Mouse (Mus musculus): ENCODE measurements around the gene Nfatc4. TPM values are rescaled to one million over a fixed set of nuclear protein-coding genes. Genes with fewer than 3 reads are reported as not detected.

The Nfatc4 gene
- total and polyA plus RNA-seq, 2 experiments from 2014 or later: 3.4 to 8.5 TPM

- Histone ChIP-seq H3K4me3 (ENCODE audit: low read depth, low read length) (peak overlapping the region; percentile 70), H3K4me1 (ENCODE audit: control insufficient read depth, insufficient read depth) (peaks cover 17% of the 10 kb centered on the region; the same call in 1 of the 2 replicates), H3K9ac (replicated peaks; ENCODE audit: low read depth, low read length) (peak overlapping the region; percentile 34; the same call in 1 of the 2 replicates), H3K9me3 (replicated peaks; ENCODE audit: control insufficient read depth, low read length) (no peaks in the 10 kb centered on the region), H3K36me3 (replicated peaks; ENCODE audit: control insufficient read depth, insufficient read depth, low read length) (no peaks in the 10 kb centered on the region), H3K27ac (ENCODE audit: low read depth) (no peak overlapping the region), H3K4me2 (ENCODE audit: low read depth, low read length) (peak overlapping the region; percentile 94), H3K27me3 (ENCODE audit: control insufficient read depth, insufficient read depth, low read length) (peaks cover 16% of the 10 kb centered on the region)
- no peak for ATAC-seq (ENCODE audit: insufficient read depth, low read depth)
- TF ChIP-seq EP300 (IDR thresholded peaks at IDR 0.05; ENCODE audit: low read depth): no peak
- no peak for TF ChIP-seq CTCF (IDR thresholded peaks at IDR 0.05; ENCODE audit: low read depth)
- no peak for DNase-seq (ENCODE audit: low spot score)
- WGBS: 8% methylated on average over 15 of the region's 15 CpGs
Measured at GRCm38 (mm10) chr14:55826142-55826541, 3.2 kb downstream of the Nfatc4 start.

GRCm38 (mm10) chr14:55826551-55827340, 3.8 kb downstream of the Nfatc4 start:
- Histone ChIP-seq H3K9me3 (replicated peaks; ENCODE audit: control insufficient read depth, low read length) (no peaks in the 10 kb centered on the region), H3K4me1 (ENCODE audit: control insufficient read depth, insufficient read depth) (peaks cover 17% of the 10 kb centered on the region; the same call in 1 of the 2 replicates), H3K4me3 (ENCODE audit: low read depth, low read length) (peak overlapping the region; percentile 70), H3K36me3 (replicated peaks; ENCODE audit: control insufficient read depth, insufficient read depth, low read length) (no peaks in the 10 kb centered on the region), H3K4me2 (ENCODE audit: low read depth, low read length) (peak overlapping the region; percentile 94), H3K9ac (replicated peaks; ENCODE audit: low read depth, low read length) (peak overlapping the region; percentile 34; the same call in 1 of the 2 replicates), H3K27me3 (ENCODE audit: control insufficient read depth, insufficient read depth, low read length) (peaks cover 16% of the 10 kb centered on the region), H3K27ac (ENCODE audit: low read depth) (no peak overlapping the region)
- ATAC-seq (ENCODE audit: insufficient read depth, low read depth) (no peak), DNase-seq (ENCODE audit: low spot score) (no peak)
- TF ChIP-seq EP300 (IDR thresholded peaks at IDR 0.05; ENCODE audit: low read depth) (no peak), CTCF (IDR thresholded peaks at IDR 0.05; ENCODE audit: low read depth) (no peak)
- 40% methylated on average over 38 of the region's 41 CpGs for WGBS

GRCm38 (mm10) chr14:55828716-55829263, 5.8 kb downstream of the Nfatc4 start:
- peaks cover 13% of the 10 kb centered on the region; the same call in 1 of the 2 replicates for H3K4me1 ChIP-seq (ENCODE audit: control insufficient read depth, insufficient read depth)
- no peak overlapping the region for H3K4me2 ChIP-seq (ENCODE audit: low read depth, low read length)
- H3K36me3 ChIP-seq (replicated peaks; ENCODE audit: control insufficient read depth, insufficient read depth, low read length): no peaks in the 10 kb centered on the region
- ATAC-seq (ENCODE audit: insufficient read depth, low read depth): no peak
- H3K4me3 ChIP-seq (ENCODE audit: low read depth, low read length): no peak overlapping the region
- peak; percentile 10 for DNase-seq (ENCODE audit: low spot score)
- H3K9ac ChIP-seq (replicated peaks; ENCODE audit: low read depth, low read length): no peak overlapping the region
- H3K27me3 ChIP-seq (ENCODE audit: control insufficient read depth, insufficient read depth, low read length): peaks cover 16% of the 10 kb centered on the region
- no peaks in the 10 kb centered on the region for H3K9me3 ChIP-seq (replicated peaks; ENCODE audit: control insufficient read depth, low read length)
- no peak; the same call in 1 of the 2 replicates for TF ChIP-seq EP300 (IDR thresholded peaks at IDR 0.05; ENCODE audit: low read depth)
- 0 out of 2 replicates have a peak overlapping the region, but pooled peaks have one; percentile 18 for H3K27ac ChIP-seq (ENCODE audit: low read depth)
- 42% methylated on average over 3 of the region's 3 CpGs for WGBS

GRCm38 (mm10) chr14:55829854-55830253, 6.9 kb downstream of the Nfatc4 start:
- H3K27ac ChIP-seq (ENCODE audit: low read depth): no peak overlapping the region
- WGBS: 89% methylated on average over 16 of the region's 16 CpGs
- DNase-seq (ENCODE audit: low spot score) (no peak), ATAC-seq (ENCODE audit: insufficient read depth, low read depth) (no peak)
- H3K36me3 ChIP-seq (replicated peaks; ENCODE audit: control insufficient read depth, insufficient read depth, low read length): no peaks in the 10 kb centered on the region
- H3K4me2 ChIP-seq (ENCODE audit: low read depth, low read length): no peak overlapping the region
- no peak overlapping the region for H3K9ac ChIP-seq (replicated peaks; ENCODE audit: low read depth, low read length)
- H3K9me3 ChIP-seq (replicated peaks; ENCODE audit: control insufficient read depth, low read length): no peaks in the 10 kb centered on the region
- H3K4me1 ChIP-seq (ENCODE audit: control insufficient read depth, insufficient read depth): peaks cover 9% of the 10 kb centered on the region; the same call in 1 of the 2 replicates
- no peak for TF ChIP-seq EP300 (IDR thresholded peaks at IDR 0.05; ENCODE audit: low read depth)
- H3K27me3 ChIP-seq (ENCODE audit: control insufficient read depth, insufficient read depth, low read length): peaks cover 13% of the 10 kb centered on the region
- H3K4me3 ChIP-seq (ENCODE audit: low read depth, low read length): no peak overlapping the region

DNA sequence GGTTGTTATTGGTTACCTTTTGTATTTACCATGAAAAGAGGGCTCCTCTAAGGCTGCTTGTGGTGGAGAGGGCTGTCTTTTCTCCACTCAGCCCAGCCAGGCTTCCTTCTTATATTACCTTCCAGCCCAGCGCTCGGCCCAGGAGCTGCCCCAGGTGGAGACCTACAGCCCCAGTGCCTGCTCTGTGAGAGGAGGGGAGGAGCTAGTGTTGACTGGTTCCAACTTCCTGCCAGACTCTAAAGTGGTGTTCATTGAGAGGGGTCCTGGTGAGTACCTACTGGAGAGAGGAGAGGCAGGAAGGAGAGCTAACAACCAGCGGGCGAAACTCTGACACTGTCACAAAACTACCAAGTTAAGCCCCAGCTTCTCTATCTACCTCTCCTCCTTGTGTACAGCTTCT, 7.4 kb downstream of the Nfatc4 start:
- ATAC-seq (ENCODE audit: insufficient read depth, low read depth): no peak
- Histone ChIP-seq H3K27me3 (ENCODE audit: control insufficient read depth, insufficient read depth, low read length) (peaks cover 9% of the 10 kb centered on the region), H3K27ac (ENCODE audit: low read depth) (no peak overlapping the region), H3K4me1 (ENCODE audit: control insufficient read depth, insufficient read depth) (peaks cover 5% of the 10 kb centered on the region; the same call in 1 of the 2 replicates), H3K9ac (replicated peaks; ENCODE audit: low read depth, low read length) (no peak overlapping the region), H3K4me3 (ENCODE audit: low read depth, low read length) (no peak overlapping the region), H3K36me3 (replicated peaks; ENCODE audit: control insufficient read depth, insufficient read depth, low read length) (no peaks in the 10 kb centered on the region), H3K9me3 (replicated peaks; ENCODE audit: control insufficient read depth, low read length) (no peaks in the 10 kb centered on the region), H3K4me2 (ENCODE audit: low read depth, low read length) (no peak overlapping the region)
- DNase-seq (ENCODE audit: low spot score): no peak
- TF ChIP-seq CTCF (IDR thresholded peaks at IDR 0.05; ENCODE audit: low read depth) (no peak), EP300 (IDR thresholded peaks at IDR 0.05; ENCODE audit: low read depth) (no peak)
- 81% methylated on average over 4 of the region's 4 CpGs for WGBS

Data from heart, postnatal 0 days (tissue).